Mouse (Mus musculus) urinary bladder, postnatal 4 days (tissue): Measurements from ENCODE around the gene Txlna.

Source experiments
- DNase-seq, 2 experiments: peaks; one replicate each; pipeline ENCODE4 v3.0.0; 2021 to 2022; ENCODE audit warnings: low spot score in 2 of 2

Txlna gene

DNA sequence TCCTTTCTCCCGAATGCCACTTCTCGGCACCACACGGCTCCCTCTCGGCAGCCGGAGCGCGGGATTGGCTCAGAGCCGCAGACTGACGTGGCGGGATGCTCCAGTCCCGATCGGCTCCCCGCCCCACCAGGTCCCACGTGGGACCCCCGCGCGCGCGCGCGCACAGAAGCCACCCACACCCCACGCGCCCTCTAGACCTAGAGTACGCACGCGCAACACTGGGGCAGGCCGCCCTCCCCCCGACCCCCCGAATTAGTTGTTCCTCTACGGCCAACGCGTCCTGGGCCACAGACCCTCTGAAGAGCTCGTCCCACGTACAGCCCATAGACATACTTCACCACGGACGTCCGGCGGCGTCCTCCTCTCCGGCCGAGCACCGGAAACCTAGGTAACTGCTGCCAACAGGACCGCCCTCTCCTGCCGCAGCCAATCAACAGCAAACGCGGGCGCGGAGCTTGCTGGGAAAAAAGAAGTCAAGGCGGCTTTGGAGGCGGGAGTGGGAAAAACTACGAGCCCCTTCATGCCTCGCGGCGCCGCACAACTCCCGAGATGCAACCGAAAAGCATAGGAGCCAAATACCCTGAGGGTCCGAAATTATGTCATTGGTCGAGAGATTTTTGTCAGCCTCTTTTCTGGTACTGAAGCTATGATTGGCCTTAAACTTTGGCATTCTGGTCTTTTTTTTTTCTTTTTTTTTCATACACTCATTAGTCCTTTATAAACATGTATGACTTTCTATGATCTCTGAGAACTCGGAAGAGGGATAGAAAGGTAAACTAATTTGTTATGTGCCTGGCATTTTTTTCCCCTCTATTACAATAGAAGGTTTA lies at the start of gene Txlna:
TSS of gene Txlna (minus strand) at position 428 of the 830 bp plus-strand sequence.
- peak; percentile 95 to 96 for DNase-seq

DNA sequence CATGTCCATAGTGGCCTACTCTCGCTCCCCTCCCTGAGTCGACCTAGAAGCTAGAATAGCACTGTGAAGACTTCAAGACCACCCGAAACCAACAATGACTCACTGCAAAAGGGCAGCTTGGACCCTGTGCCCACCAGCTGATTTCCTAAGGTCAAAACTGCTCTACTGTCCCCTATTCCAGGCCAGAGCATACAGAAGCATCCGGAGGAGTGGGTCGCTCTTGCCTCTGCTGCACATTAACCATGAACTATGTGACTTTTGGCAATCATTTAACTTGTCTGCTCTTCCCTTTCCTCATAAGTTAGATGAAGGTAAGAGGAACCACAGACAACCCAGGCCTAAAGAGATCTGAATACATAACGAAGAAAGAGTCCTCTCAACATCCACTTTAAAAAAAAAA lies 43.7 kb upstream of the Txlna start:
- no peak for DNase-seq

DNA sequence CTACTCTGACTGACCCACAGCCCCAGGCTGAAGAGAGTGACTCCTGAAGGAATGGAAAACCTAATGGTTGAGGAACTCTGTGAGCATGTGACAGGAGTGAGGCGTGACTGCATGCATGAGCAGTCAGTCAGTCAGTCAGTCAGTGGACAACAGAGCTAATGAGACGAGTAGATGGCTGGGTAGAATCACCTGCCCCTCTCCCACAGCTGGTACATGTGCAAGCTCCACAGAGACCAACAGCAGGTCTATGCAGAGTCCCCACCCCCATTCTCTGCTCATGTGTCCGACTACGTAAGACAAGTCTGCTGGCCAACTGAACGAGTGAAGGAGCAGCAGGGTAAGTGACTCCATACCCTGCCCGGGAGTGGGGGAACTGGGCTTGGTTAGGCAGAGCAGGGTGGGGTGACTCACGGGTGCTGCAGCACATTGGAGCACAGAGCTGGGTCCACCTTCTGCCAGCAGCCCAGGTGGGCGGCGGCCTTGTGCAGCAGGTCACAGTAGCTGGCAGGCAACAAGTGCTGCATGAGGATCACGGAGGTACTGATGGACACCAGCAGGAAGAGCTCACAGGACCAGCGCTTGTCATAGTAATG lies 43.1 kb upstream of the Txlna start:
- DNase-seq, result no peak

DNA sequence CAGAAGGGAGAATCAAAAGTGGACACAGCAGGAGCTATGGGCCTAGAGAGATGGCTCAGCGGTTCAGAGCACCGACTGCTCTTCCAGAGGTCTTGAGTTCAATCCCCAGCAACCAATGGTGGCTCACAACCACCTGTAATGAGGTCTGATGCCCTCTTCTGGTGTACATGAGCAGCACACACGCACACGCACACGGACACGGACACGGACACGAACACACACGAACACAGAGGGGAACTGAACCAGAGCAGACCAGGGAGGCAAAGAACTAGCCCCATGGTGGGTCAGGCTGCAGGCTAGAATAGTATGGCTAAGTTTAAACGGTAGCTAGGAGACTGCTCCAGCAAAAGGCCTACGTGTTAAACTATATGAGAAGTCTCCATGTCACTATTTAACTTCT lies 41.0 kb upstream of the Txlna start:
- no peak for DNase-seq

DNA sequence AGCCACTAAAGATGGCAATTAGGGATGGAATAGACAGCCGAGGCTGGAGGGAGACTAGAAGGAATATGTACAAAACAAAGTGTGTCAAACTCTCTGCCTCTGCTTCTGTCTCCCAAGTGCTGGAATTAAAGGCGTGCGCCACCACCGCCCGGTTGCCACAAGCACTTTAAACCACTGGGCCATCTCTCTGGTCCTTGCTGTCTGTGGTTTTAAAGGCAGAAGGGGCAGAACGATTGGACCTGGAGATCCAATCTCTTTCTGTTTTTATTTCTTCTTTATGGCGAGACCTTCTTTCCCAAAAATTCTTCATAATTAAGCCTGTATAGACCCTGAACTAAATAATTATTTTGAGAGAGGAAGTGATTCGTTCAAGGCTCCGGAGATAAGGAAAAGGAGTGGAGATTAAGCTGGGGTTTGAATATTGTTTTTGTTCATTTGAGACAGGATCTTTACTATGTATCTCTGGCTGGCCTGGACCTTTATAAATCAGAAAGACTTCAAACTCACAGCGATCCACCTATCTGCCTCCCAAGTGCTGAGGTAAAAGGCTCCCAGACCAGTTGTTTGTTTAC lies 32.1 kb upstream of the Txlna start:
- no peak for DNase-seq

DNA sequence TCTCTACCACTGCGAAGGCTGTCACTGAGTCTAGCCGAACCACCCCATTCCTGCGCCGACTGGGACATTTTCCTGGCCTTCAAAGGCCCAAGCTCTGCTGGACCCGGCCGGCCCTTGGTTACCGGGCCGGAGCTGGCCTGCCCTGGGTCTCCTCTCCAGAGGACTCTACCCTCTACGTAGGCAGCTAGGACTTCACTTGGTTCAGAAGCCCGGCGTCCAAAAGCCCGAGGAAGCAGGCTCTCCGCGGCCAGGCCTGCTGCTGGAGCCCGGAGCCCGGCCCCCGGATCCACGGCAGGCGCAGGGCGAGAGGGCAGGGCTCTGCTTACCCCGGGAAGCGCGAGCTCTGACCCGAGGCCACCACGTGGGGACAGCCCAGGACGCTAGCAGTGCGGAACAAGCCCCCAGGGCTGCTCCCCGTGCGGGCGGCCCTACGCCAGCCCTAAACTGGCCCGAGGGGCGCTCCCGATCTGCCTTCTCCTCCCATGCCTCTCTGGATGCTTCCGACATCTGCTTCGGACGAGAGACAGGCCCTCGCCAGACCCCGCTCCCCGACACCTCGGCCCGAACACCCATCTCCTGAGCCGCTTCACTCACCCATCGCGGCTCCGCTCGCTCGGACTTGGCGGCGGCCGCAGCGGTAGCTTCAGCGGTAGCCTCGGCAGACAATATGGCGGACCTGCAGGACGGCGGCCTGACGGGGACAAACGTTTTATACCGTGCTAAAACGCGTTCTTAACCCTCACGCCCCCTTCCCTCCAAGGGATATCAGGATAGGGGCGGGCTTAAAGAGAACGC lies 31.4 kb upstream of the Txlna start, which contains the start of gene Kpna6:
TSS of gene Kpna6 (minus strand) at position 685 of the 795 bp plus-strand sequence.
- peak; percentile 87 to 88 for DNase-seq

DNA sequence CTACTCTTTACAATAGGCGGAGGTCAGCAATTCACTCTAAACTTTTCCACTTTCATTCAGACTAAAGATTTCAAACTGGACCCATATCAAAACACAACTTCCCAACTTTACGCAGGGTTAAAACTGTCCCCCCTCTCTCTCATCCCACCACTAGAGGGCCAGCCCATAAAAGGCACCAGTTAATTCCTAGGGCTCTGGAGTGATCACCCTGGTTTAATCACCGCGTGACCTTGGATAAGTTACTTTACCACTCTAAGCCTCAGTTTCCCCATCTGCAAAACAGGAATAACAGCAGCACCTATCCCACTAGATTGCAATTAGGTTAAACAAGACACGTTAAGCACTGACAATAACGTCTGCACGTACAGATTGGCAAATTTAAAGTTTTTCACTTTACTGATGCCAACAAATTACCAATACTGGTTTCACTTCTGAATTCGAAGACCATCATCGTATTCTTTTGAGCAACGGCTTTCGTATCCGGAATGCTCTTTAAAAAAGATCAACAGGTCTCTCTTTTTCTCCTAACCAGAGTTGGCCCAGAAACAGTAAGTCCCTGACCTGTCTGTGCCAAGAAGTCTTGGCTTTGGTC lies 30.7 kb upstream of the Txlna start:
- DNase-seq, result no peak

DNA sequence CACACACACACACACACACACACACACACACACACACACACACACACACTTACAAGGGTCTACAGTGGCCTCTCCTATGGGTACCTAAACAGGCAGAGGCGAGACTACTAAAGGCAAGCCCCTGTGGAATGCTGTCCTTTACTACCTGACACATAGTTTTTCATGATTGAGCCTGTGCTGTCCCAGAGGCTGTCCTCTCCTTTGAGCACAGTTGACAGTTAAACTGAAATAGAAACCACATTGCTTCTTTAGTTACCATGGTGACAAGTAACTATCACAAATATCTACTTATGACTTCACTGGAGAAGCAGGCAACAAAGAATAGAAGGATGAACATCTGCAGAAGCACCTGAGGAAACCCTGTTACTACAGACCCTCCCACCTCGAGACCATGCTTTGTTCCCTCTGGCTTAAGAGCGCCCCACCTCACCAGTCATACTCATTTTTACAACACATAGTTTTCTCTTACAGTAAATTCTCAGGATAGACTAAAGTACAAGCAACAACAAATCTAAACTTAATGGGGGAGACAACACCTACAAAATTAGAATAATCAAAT lies 21.5 kb upstream of the Txlna start:
- DNase-seq, result no peak

DNA sequence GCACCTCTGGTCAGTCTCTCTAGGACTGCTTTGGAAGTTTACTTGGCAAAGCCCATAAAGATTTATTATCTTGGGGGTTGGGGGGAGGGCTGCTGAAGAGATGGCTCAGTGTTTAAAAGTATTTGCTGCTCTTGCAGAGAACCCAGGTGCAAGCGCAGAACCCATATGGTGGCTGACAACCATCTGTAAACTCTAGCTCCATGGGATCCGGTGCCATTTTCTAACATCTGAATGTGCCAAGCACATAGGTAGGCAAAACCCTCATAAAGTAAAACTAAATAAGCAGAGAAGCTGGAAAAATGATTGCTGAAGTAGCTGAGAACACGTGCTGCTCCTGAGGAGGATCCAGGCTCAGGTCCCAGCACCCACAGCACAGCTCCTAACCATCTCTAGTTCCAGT lies 20.7 kb upstream of the Txlna start:
- no peak for DNase-seq

DNA sequence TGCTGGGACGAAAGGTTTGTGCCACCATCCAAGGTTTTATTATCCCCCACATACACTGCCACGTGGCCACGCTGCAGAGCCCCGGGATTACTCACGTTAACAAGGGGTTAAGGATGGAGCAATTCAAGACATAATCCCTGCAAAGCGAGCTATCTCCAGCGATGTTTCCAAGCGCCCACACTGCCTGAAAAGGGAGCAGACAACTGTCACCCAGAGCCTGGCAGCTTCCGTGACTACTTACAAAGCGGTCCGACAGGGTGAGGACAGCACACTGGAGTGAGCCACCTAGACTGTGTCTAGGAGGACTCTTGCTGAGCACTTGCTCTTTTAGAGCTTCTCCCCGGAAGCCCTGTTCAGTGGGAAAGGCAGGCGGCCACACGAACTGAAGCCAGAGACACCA lies 13.9 kb upstream of the Txlna start:
- no peak for DNase-seq

DNA sequence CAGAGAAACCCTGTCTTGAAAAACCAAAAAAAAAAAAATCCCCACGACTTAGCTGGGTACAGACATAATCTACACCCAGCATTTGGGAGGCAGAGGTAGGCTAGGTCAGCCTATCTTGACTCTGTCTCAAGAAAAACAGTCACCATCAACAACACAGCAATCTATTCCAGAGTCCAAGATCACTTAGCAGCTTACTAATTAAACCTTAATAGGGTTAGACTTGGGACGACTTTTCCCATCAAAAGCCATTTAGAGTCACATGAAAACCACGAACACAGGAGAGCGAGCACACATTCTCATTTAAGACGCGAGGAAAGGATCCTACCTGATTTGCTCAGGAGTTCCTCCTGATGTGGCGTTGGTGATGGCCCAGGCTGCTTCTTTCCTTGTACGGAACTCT lies 9.5 kb upstream of the Txlna start:
- no peak for DNase-seq

DNA sequence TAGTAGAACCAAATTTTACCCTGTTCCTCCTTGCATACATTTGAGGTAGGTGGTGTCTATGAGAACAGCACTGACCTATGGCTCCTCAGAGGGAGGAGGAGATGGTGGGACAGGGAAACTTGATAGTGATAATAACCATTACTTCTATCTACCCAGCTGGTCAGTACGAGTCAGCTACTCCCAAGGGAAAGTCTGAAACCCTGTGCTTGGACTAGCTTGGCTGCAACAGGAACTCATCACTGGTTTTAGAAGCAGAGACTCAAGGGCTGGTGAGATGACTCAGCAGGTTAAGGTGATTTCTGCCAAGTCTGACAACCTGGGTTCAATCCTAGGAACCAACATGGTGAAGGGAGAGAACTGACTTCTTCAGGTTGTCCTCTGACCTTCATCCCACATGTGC lies 7.8 kb upstream of the Txlna start:
- no peak for DNase-seq

DNA sequence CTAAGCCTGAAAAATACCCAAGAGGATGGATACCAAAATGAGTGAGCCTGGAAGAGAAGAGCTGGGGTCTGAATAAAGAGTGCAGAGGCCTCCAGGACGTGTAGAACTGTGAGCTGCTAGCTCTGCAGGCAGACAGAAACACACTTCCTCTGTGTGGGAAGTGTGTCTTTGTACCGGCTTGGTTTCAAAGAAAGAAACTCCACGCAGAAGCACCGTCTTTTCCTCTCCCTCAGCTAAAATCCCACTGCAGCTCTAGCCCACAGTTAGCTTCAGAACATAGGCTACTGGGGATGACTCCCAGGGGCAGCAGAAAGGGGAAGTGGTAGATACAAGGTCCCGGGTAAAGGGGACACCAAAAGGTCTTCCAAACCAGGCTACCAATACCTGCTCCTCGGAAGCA lies 4.3 kb upstream of the Txlna start:
- DNase-seq, result no peak

DNA sequence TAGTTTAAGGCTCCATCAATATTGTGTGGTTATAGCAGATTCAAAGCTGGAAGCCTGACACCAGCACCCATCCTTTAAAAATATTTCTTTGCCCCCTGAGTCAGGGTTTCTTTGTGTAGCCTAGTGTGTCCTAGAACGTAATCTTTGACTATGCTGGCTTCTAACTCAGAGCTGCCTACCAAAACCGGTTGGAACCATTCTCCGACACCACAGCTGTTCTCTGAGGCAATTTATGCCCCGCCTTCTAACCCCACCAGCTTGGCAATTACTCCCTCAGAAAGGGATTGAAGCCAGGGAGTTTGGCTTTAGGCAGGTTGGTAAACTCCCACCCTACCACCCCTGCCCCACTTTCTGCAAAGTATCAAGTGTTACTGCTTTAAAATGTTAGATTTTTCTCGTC lies 891 bp upstream of the Txlna start:
- DNase-seq, result no peak

DNA sequence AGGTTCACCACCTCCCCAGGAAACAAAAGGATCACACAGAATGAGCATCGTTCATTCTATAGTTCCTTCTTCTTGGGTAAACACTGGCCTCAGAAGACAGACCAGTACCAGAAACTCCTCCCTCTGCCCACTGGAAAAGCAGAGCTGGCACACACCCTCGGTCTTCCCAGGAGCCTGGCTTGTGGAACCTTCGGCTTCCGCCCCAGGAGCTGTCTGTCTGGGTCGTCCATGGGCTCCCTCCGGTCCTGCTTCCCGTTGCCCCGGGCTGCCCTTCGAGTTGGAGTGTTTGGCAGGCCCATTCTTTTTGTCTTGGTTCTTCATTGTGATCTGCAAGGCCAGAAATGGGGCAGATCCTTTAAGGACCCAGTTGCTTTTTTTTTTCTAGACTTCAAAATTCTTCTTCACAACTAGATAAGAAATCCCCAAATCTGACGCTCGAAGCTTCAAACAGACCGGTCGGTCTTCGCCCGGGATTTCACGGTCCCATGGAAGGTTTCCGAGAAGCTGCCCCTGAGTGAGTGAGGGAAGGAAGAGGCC lies 696 bp downstream of the Txlna start:
- DNase-seq, result no peak

DNA sequence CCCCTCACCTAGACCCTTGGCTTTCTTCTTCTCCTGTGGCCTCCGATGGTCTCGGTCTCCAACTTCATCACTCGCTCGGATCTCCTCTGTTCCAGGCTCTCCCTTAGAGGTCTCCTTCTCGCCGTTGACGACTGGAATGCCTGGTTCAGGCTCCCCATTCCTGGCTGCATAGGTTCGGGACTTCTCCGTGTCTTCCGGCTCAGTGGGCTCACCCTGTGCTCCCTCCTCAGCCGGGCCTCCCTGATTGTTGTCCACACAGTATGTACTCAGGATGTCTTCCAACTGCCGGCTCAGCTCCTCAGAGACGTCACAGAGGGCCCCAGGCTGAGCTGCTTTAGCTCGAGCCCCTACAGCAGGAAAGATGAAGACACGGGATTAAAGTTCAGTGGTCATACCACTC lies 1.6 kb downstream of the Txlna start:
- DNase-seq, result no peak

DNA sequence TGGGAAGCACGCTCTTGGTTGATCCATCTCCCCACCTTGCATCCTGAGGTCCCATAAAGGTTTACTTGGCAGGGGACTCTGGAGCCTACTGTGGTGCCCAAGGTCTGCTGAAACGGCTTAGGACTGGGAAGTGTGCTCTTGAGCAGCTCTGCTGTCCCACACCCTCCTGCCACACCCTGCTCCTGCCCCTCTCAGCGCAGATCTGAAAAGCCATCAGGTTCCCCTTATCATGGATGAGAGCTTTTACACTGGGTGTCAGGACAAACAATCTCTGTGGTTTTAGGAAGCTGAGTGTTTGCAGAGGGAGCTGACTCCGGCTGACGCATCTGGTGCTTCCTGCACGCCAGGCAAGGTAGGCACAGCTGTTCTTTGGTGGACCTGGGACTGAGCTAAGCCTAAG lies 7.0 kb downstream of the Txlna start:
- no peak for DNase-seq

DNA sequence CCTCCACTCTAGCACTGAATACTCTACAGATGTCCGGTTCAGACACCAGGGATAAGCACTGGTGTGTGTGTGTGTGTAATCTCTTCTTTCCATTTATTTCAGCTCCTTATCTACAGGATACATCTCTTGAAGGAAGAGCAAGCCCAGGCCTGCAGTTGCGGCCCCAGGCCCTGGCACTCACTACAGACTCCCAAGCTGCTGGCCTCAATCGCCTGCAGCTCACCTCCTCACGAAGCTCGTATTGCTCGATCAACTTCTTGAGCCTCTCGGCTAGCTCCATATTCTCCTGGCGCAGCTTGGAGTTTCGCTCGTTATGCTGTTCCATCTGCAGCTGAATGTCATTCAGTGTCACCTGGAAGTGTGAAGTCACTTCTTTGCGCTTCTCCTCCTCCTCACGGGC lies 9.0 kb downstream of the Txlna start:
- DNase-seq, result no peak

DNA sequence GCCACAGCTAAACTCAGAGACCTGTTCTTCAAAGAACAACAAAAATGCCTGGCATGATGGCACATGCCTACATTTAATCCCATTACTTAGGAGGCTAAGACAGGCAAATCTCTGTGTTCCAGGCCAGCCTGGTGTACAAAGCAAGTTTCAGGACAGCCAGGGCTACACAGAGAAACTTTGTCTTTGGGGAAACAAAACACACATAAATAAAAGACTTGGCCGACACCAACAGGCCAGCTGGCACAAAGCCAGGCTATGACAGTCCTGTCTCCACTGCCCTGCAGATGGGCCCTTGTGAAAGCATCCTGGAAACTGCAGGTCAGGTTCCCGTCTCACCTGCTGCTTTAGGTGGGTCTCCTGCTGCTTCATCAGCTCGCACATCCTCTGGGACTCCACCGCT lies 9.9 kb downstream of the Txlna start:
- DNase-seq, result no peak

DNA sequence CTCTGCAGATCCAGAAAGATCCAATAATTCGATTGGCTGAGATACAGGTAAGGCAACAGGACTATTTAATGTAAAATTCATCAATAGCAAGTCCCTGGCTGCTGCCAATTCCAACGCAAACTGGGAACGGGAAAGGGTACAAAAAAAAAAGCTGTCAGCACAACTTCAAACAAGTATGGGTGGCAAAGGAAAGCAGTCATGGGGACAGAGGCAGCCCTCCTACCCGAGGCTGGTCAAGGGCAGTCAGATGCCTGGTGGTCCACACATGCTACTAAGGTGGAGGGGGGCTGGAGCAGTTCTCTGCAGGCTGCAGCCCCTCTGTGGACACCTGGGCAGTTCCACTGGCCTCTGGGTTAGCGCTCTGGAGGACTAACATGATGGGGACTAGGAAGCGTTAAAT lies 14.8 kb downstream of the Txlna start:
- no peak for DNase-seq

DNA sequence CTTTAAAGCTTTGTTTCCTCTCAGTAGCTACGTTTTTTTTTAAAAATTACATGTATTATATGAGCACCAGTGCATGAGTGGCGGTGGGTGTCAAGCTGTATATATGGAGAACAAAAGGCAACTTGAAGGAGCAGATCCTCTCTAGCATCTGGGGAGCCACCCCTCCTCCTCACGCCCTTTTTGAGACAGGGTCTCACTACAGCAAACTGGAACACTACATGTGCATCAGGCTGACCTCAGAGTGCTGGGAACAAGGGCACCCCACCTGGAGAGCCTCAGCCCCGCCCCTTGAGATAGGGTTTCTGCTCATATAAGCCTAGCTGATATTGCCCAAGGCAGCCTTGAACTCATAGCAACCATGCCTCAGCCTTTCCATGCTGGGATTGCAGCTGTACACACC lies 15.4 kb downstream of the Txlna start:
- no peak for DNase-seq

DNA sequence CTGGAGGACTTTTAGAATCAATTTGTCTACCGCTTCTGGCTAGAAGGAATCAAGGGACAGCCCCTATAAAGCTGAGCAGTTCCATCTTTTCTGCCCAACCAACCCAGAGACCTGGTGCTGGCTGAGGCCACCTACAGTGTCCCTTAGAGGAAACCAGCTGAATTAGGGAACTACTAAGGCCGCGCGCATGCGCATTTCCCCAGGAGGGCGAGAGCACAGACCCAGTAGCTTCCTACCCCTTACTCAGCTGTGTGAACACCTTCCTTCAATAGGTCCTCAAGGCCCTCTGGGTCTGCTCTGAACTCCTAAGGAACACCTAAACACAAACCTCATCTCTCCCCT lies 15.9 kb downstream of the Txlna start:
- no peak for DNase-seq
